Mouse (Mus musculus): Measurements from ENCODE around the gene Fam83c.

DNA sequence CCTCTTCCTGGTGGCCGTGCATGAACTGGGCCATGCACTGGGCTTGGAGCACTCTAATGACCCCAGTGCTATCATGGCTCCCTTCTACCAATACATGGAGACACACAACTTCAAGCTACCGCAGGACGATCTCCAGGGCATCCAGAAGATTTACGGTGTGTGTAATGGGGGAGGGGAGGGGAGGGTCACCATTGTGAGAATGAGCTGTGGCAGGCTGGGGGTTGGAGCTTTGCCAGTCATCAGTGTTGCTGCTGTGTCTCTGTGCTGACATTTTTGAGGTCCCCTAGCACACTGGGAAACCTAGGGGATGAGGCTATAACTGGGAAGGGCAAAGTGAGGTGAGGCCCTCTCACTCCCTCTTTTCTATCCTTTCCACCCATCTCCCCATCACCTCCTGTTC, 27.2 kb downstream of the Fam83c start:
- no peak for TF ChIP-seq POLR2A (IDR thresholded peaks at IDR 0.05; ENCODE audit: low read depth, low read length)
- no peak for TF ChIP-seq CTCF (conservative IDR thresholded peaks at IDR 0.05; ENCODE audit: insufficient read depth, insufficient read length, low read depth, low read length)
